Mouse (Mus musculus): ENCODE measurements at regions not wholly inside any gene's neighbourhood (a gene's known extent, or its start where the extent isn't known, plus 50 kb on each side); places are given as distances from the start of the nearest gene placed in this dataset.
A peak's percentile ranks its signal among the peaks of the same experiment; 100 is the strongest.

DNA sequence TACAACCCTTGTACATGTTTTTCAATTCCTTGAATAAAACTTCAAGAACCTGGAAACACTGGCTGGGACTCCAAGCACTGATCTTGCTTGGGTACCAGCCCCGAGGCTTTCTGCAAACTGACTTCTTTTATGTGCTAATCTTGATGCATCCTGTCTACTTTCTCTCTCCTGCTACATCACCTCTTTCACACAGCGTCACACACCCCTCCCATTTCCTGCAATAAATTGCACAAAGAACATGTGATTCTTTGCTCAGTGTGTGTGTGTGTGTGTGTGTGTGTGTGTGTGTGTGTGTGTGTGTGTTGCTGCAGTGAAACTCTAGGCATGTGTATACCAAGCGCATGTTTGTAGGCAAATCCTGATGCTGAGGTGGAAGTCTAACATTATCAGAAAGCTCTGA, 487.7 kb upstream of the Hs6st1 start:
- peak; percentile 72 for DNase-seq (ENCODE audit: low spot score)

- no peak for DNase-seq (ENCODE audit: low spot score)
These were observed 480.3 kb upstream of the Hs6st1 start for GRCm38 (mm10) chr1:35587900-35588299.

DNA sequence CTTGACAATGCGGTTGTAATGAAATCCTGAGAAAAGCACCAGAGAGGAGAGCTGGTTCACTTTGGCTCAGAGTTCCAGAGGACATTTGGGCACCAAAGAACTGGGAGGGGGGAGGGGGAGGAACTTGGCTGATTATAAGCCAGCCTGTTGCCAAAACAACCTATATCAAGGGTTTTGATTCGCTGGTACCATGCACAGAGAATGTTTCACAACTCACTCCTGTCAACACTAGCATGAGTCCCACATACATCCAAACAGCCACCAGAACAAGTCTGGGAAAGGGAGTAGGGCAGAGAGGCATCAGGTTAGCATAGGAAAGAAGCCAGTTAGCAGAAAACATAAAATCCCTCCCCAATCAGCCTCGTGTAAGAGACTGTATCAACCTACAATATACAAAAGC, 479.3 kb upstream of the Hs6st1 start:
- no peak for DNase-seq (ENCODE audit: low spot score)

DNA sequence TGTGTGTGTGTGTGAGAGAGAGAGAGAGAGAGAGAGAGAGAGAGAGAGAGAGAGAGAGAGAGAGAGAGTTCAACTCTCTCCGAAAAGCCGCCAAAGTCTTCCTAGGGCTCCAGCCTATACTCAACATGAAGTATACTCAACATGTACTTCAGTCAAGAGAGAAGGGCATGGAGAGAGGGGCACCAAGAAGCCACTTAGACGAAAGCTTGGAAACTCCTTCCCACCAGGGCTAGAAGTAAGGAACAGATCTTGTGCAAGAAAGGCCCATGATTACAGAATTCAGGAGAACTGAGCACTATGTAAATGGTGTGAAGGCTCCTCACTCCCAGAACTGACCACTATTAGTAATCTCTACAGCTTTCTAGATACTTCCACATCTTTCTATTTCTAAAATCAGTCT, 467.4 kb upstream of the Hs6st1 start:
- DNase-seq (ENCODE audit: low spot score): no peak

DNA sequence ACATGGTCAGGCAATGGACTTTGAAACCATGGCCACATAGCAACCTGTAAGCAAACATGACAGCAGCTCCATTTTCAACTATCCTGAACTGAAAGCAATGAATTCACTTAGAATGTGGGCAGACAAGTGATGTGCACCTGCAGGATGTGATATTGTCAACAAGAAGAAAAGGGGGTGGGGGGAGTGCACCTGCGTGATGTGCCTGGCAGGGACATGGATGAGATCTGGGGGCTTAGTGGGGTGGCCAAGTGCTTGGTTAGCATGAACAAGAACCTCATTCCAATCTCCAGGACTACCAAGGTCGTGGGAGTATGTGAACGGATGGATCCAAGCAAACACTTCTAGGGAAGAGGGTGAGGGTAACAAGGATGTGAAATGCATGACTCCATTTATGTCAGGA, 453.1 kb upstream of the Hs6st1 start:
- DNase-seq (ENCODE audit: low spot score): peak; percentile 89

- no peak for DNase-seq (ENCODE audit: low spot score)
These were observed 448.7 kb upstream of the Hs6st1 start for GRCm38 (mm10) chr1:35619476-35619875.

GRCm38 (mm10) chr1:35642595-35642994, 425.6 kb upstream of the Hs6st1 start:
- DNase-seq (ENCODE audit: low spot score): no peak

DNA sequence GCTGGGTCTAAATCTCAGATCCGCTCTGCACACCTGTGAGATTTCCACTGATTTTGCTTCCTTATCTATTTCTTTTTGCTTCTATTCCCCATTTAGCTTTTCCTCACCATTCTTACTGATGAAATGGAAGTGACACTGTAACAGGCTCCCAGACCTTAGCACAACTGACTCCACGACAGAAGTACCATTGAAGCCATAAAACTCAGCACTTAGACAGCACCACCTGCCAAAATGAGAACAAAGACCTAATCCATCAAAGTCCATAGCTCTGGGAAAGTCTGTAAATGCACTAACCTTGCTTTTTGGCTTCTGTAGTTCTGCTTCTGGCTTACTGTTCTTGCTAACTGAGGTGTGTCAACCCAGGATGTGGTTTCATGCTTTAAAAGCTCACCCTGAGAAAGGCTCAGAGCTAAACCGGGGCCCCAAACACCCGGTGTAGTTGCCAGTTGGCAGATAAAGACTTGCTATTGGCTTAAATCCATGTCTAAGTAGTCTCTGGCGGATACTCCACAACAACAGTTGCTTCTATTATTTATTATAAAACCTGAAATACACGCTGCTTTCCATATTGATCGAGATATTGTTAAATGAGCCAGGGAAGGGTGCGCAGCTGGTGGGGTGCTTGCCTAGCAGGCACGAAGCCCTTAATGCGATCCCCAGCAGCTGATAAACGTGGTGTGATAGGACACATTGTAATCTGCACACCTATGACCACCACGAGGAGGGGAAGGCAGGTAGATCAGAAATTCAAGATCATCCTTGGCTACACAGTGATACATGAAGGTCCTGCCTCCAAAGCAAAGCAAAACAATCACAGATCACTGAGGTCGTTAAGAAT, 414.9 kb upstream of the Hs6st1 start:
- DNase-seq (ENCODE audit: low spot score): peak; percentile 93

GRCm38 (mm10) chr1:35663006-35663405, 405.2 kb upstream of the Hs6st1 start:
- DNase-seq (ENCODE audit: low spot score): no peak

GRCm38 (mm10) chr1:35673524-35673923, 394.7 kb upstream of the Hs6st1 start:
- DNase-seq (ENCODE audit: low spot score): no peak

GRCm38 (mm10) chr1:35673992-35674391, 394.2 kb upstream of the Hs6st1 start:
- DNase-seq (ENCODE audit: low spot score): no peak

DNA sequence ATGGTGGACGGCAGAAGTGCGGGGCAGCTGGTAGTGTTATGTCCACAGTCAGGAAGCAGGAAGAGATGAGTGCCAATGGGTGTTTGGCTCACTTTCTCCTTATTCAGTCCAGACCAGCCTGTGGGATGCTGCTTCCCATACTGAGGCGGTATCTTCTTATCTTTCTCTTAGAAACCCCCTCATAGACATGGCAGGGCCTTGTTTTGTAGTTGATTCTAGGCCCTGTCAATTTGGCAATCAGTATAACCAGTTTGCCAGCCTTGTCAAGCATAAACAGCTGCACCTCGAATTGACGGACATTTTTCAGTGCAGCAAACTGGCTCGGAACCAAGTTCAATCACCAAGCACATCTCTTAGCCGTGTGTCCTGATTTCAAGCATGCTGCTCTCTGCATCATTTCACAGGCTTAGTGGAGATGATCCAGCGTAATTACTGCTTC, 385.7 kb upstream of the Hs6st1 start:
- DNase-seq (ENCODE audit: low spot score): no peak

DNA sequence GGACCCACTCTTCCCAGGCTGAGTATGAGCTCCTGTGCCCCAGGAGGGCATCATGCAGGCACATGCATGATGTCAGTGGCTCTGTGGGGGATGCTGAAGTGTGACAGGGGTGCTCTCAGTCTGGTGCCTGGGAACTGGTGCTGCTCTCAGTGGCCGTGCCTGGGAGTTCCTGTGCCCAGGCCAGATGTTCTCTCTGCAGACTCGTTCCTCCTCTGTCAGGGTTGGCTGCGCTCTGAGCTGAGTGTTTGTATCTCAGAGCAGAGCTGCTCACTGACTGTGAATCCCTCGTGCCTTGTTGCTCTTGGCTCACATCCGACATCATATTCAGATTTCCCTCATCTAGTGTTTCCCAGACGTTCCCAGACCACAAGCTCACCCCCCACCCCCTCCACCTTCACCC, 382.5 kb upstream of the Hs6st1 start:
- peak; percentile 22 for DNase-seq (ENCODE audit: low spot score)

DNA sequence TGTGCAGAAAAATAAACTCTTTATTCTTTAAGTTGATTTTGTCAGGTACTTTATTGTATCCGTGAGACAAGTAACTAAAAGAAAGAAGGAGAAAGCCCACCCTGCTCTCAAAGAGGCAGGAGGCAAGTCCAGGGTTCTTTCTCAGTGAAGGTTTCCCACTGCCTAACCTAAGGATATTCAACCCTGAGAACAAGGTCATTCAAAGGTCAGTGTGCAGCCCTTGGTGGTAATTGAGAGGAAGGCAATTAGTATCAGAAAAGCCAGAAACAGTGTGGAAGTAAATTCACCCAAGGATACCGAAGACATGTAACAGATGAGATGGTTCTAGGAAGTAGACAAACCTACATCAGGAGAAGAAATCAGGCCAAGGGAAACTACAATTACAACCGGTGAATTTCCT, 373.9 kb upstream of the Hs6st1 start:
- no peak for DNase-seq (ENCODE audit: low spot score)

DNA sequence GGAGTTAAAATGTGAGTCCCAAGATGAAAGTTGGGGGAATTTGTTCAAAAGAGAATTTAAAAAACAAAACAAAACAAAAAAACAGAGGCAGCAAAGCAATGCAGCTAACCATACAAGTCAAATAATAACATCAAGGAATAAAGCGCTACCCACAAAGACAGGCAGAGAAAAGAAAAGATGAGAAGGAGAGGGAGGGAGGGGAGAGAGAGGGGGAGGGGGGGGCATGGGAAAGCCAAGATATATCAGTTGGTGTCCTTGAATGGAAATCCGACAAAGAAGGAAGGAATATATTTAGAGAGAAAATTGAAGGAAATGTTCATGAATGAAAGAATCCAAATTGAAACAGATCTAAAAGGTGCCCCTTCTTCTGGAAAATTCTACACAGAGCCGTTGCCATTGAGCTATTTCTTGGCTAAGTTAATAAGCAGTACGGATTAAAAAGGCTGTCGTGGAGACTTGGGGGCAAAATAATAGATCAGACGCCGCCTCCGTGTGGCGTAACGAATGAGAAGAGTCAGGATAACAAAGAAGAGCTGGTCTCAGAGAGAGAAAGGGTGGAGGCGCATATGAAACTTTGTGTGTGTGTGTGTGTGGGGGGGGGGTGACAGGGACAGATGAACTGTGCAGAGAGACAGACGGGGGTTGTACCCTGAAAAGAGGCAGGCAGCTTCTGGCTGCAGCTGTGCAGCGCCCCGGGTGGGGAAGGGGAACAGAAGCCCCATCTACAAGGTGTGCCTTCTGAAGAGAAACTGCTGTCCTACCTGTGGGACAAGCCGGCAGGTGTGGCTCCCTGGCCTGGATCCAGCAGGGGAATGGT, 373.2 kb upstream of the Hs6st1 start:
- peak; percentile 6 for DNase-seq (ENCODE audit: low spot score)

GRCm38 (mm10) chr1:35697218-35697617, 371.0 kb upstream of the Hs6st1 start:
- no peak for DNase-seq (ENCODE audit: low spot score)

DNA sequence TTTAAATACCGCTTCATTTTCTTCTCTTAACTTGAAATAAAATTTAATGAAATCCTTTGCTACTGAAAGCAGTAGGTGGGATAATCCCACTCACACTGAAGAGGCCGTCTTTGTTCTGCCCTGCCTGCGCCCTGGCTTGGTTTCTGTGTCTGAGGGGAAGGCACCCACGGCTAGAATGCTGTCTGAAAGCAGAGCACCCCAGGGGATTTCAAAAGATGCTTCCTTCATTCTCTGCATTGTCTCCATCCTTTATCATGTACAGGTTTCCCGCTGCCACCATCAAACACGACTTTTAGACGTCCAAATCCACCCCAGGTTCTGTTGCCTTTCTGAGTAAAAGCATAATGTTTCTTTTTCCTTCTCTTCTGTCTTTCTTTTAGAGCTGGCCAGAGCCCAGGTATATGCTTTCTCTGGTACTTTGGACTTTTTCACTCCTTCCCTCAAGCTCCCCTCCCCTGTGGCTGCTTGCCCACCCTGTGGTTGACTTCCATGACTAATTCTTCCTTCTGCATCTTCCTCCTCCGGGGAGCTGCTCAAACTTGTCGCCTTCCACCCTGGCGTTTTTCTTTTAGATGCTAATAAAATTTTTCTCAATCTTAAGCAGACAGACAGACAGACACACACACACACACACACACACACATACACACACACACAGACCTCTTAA, 370.2 kb upstream of the Hs6st1 start:
- no peak for DNase-seq (ENCODE audit: low spot score)

GRCm38 (mm10) chr1:35702585-35702984, 365.6 kb upstream of the Hs6st1 start:
- DNase-seq (ENCODE audit: low spot score): no peak

GRCm38 (mm10) chr1:35706336-35706735, 361.9 kb upstream of the Hs6st1 start:
- DNase-seq (ENCODE audit: low spot score): no peak

- DNase-seq (ENCODE audit: low spot score): no peak
These were observed 359.9 kb upstream of the Hs6st1 start for GRCm38 (mm10) chr1:35708176-35708788.

DNA sequence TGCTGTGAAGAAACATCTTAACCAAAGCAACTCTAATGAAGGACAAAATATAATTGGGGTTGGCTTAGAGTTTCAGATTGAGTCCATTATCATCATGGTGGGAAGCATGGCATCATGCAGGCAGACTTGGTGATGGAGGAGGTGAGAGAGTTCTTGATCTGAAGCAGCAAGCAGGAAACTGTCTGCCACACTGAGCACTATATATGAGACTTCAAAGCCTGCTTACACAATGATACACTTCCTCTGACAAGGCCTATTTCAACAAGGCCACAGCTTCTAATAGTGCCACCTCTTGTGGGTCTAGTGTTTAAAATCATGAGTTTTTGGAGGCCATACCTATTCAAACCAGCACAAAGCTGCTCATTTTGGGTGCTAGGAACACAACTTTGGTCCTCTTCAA, 359.0 kb upstream of the Hs6st1 start:
- DNase-seq (ENCODE audit: low spot score): peak; percentile 53

DNA sequence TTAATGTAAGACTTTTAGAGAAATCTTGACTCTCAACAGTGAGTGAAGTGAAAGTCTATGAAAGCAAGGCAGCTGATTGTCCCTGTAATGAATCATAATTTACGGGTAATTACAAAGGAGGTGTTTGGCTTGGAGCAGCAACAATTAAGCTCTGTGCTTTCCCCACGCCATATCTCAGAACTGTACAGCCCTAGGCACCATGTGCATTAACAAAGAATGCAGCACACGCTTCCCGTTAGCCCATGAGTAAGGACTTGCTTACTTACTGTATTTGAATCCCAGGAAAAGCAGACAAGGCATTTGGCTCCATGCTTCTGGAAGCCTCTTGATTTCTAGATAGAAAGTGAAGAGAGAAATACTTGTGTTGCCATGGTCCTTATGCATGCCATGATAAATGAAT, 354.2 kb upstream of the Hs6st1 start:
- no peak for DNase-seq (ENCODE audit: low spot score)

Data from thymus, postnatal 0 days (tissue).